Mouse (Mus musculus) intestine, postnatal 0 days (tissue): Measurements from ENCODE around the gene Prkar1b. TPM values are rescaled to one million over a fixed set of nuclear protein-coding genes. Genes with fewer than 3 reads are reported as not detected.

ENCODE experiments used
- ATAC-seq: fragments of 200-750 bp; cut with Nextera tagmentation; 2 replicates; pipeline ENCODE4 v1.8.0; 2017; ENCODE audit warnings: mild to moderate bottlenecking, moderate TSS enrichment, moderate library complexity
- H3K27ac ChIP-seq: fragments of 300-500 bp; sonication (generic); 2 replicates; pipeline ENCODE4 v1.5.1; 2014; ENCODE audit warnings: mild to moderate bottlenecking, low read depth, low read length, moderate library complexity
- H3K27me3 ChIP-seq: fragments of 300-500 bp; sonication (generic); replicated peaks from 2 replicates; pipeline ENCODE4 v1.6.1; 2014; ENCODE audit warnings: low read length, mixed read lengths; ENCODE audit not compliant: control insufficient read depth, insufficient read depth
- H3K36me3 ChIP-seq: fragments of 300-500 bp; sonication (generic); 2 replicates; pipeline ENCODE4 v1.6.1; 2014; ENCODE audit warnings: mild to moderate bottlenecking, moderate library complexity; ENCODE audit not compliant: control insufficient read depth, insufficient read depth
- H3K4me1 ChIP-seq: fragments of 300-500 bp; sonication (generic); replicated peaks from 2 replicates; pipeline ENCODE4 v1.6.1; 2014; ENCODE audit warnings: antibody characterized with exemption, low read length, mixed read lengths; ENCODE audit not compliant: control insufficient read depth, insufficient read depth
- H3K4me2 ChIP-seq: fragments of 300-500 bp; sonication (generic); replicated peaks from 2 replicates; pipeline ENCODE4 v1.6.1; 2014; ENCODE audit warnings: low read depth, mild to moderate bottlenecking, moderate library complexity
- H3K4me3 ChIP-seq: fragments of 300-500 bp; sonication (generic); 2 replicates; pipeline ENCODE4 v1.5.1; 2014; ENCODE audit warnings: low read depth, low read length
- H3K9ac ChIP-seq: fragments of 300-500 bp; sonication (generic); 2 replicates; pipeline ENCODE4 v1.6.1; 2014; ENCODE audit warnings: mild to moderate bottlenecking, low read depth, low read length
- H3K9me3 ChIP-seq: fragments of 300-500 bp; sonication (generic); 2 replicates; pipeline ENCODE4 v1.6.1; 2016; ENCODE audit warnings: mixed run types; ENCODE audit not compliant: control insufficient read depth
- CTCF ChIP-seq: sonication (generic); IDR thresholded peaks from 2 replicates; pipeline ENCODE4 v1.5.1; 2016; ENCODE audit warnings: low read depth, mild to moderate bottlenecking, control low read depth, antibody characterized with exemption, moderate library complexity
- WGBS: fragments of 180-500 bp; shearing (Covaris S2); extraction: QIAGEN DNeasy Blood & Tissue Kit; methylation state at CpG from one replicate; pipeline ENCODE4 v1.1.7; 2014; 5-methylcytosine and 5-hydroxymethylcytosine counted together
- polyA plus RNA-seq: library from polyadenylated mRNA; unstranded; fragments of >200 nt; fragmentation: Nextera tagmentation; extraction: Ambion mirVana; gene quantifications from 2 replicates; pipeline ENCODE4 v1.2.1, GENCODE M21; 2015

The Prkar1b gene
- polyA plus RNA-seq, 1 experiment from 2014 or later, result 10.0 TPM

GRCm38 (mm10) chr5:139167548-139167947 lies 17.7 kb upstream of the Prkar1b start:
- Histone ChIP-seq H3K4me1 (no peaks in the 10 kb centered on the region), H3K4me3 (no peak overlapping the region), H3K9me3 (no peaks in the 10 kb centered on the region), H3K27ac (no peak overlapping the region), H3K9ac (no peak overlapping the region), H3K4me2 (no peak overlapping the region), H3K36me3 (peaks cover 58% of the 10 kb centered on the region), H3K27me3 (no peaks in the 10 kb centered on the region)
- WGBS, result 64% methylated on average over 1 of the region's 1 CpGs
- no peak for TF ChIP-seq CTCF
- ATAC-seq, result no peak

GRCm38 (mm10) chr5:139166781-139167361 lies 17.1 kb upstream of the Prkar1b start:
- WGBS, result 82% methylated on average over 6 of the region's 6 CpGs
- Histone ChIP-seq H3K9ac (no peak overlapping the region), H3K4me3 (no peak overlapping the region), H3K36me3 (peaks cover 54% of the 10 kb centered on the region), H3K4me2 (no peak overlapping the region), H3K4me1 (no peaks in the 10 kb centered on the region), H3K27ac (no peak overlapping the region), H3K27me3 (no peaks in the 10 kb centered on the region), H3K9me3 (no peaks in the 10 kb centered on the region)
- ATAC-seq, result no peak
- no peak for TF ChIP-seq CTCF

DNA sequence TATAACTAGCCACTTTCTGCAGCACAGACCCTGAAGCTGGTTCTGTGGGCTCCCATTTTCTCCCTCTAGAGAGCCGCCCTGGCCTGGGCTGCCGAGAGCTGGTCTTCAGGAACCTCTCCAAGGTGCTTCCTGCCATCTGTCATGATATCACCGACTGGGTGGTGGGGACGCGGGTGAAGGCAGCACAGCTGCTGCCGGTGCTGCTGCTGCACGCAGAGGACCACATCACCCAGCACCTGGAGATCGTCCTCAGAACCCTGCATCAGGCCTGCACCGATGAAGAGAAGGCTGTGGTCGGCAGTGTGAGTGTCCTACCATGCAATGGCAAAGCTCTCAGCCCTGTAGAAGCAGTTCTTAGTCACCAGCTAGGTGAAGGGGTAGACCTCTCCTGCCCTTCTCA lies 11.8 kb upstream of the Prkar1b start:
- WGBS, result 78% methylated on average over 10 of the region's 10 CpGs
- TF ChIP-seq CTCF, result no peak

DNA sequence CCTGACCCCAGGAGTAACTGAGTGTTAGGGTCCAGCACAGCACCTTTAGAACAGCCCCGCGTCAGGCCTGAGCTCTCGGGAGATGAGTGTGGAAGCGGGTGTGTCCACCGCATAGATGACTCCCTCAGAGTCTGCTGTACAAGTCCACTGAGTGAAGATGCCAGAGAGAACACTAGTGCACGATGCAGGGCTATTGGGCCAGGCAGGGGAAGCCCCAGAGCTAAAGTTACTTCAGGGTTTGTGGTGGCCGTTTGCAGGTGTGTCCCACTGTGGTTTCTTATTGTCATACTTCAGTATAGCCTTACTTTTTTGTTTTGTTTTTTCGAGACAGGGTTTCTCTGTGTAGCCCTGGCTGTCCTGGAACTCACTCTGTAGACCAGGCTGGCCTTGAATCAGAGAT lies 11.1 kb upstream of the Prkar1b start:
- H3K4me3 ChIP-seq, result no peak overlapping the region
- H3K9me3 ChIP-seq, result no peaks in the 10 kb centered on the region
- no peaks in the 10 kb centered on the region for H3K4me1 ChIP-seq
- no peak for ATAC-seq
- peaks cover 38% of the 10 kb centered on the region for H3K36me3 ChIP-seq
- 82% methylated on average over 8 of the region's 8 CpGs for WGBS
- H3K9ac ChIP-seq, result no peak overlapping the region
- no peak overlapping the region for H3K27ac ChIP-seq
- no peak for TF ChIP-seq CTCF
- no peaks in the 10 kb centered on the region for H3K27me3 ChIP-seq
- H3K4me2 ChIP-seq, result no peak overlapping the region

More for the DNA sequence above, 11.8 kb upstream of the Prkar1b start:
- Histone ChIP-seq H3K4me1 (no peaks in the 10 kb centered on the region), H3K9me3 (no peaks in the 10 kb centered on the region), H3K27ac (no peak overlapping the region), H3K4me2 (no peak overlapping the region), H3K36me3 (peaks cover 44% of the 10 kb centered on the region), H3K27me3 (no peaks in the 10 kb centered on the region), H3K4me3 (no peak overlapping the region), H3K9ac (no peak overlapping the region)
- no peak for ATAC-seq

DNA sequence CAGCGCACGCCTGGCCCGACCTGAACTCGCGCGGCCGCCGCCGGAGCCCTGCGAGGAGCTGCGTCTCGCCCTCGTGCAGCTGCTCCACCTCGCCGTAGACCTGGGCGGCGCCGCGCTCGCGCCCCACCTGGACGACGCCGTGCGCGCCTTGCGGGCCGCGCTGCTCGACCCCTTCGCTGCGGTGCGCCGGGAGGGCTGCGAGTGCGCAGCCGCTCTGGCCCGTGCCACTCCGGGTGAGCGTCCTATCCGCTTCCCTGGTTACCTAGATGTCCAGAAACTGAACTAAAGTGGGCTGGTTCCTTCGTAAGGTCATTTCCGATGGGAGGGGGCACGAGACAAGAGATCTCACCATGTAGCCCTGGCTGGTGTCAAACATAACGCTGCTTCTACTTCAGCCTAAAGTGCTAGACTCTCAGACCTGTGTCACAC lies 816 bp upstream of the Prkar1b start:
- no peaks in the 10 kb centered on the region for H3K27me3 ChIP-seq
- no peaks in the 10 kb centered on the region; the same call in 1 of the 2 replicates for H3K4me1 ChIP-seq
- peak overlapping the region; percentile 68 for H3K9ac ChIP-seq
- H3K36me3 ChIP-seq, result peaks cover 38% of the 10 kb centered on the region
- no peaks in the 10 kb centered on the region for H3K9me3 ChIP-seq
- WGBS, result 0% methylated on average over 38 of the region's 45 CpGs
- peak overlapping the region; percentile 94 for H3K4me2 ChIP-seq
- TF ChIP-seq CTCF, result no peak
- H3K27ac ChIP-seq, result peak overlapping the region; percentile 21; the same call in 1 of the 2 replicates
- peak; percentile 29 for ATAC-seq
- H3K4me3 ChIP-seq, result peak overlapping the region; percentile 92

DNA sequence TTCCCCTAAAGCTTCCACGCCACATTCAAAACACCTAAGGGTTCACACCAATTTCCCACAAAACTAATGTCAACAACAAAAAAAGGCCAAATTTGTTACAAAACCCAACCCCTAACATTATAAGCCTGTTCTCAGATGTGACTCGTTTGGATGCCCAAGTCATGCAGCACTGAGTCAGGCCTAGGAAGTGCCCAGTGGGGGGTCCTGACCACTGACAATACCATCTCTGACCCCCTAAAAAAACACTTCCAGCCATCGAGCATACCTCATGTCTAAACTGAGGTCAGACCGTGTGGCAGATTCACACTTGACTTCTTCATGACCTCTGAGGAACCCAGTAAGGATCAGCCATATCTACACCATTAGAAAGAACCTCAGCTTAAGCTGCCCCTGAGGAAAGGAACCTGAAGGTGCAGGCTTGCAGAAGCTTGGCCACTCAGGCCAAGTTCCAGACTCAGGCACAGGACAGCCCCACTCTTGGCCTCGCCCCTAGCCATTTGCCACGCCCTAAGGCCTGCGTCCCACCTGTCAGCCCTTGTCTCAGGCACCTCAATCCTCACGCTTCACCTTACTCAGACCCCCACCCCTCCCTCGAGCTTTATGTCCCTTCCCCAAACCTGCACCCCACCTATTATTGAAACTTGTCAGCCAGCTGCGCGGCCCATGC lies 662 bp downstream of the Prkar1b start:
- Histone ChIP-seq H3K36me3 (peaks cover 25% of the 10 kb centered on the region), H3K9ac (peak overlapping the region; percentile 34; the same call in 1 of the 2 replicates), H3K4me1 (no peaks in the 10 kb centered on the region; the same call in 1 of the 2 replicates), H3K9me3 (no peaks in the 10 kb centered on the region), H3K27ac (no peak overlapping the region), H3K4me2 (peak overlapping the region; percentile 94), H3K27me3 (no peaks in the 10 kb centered on the region), H3K4me3 (peak overlapping the region; percentile 92)
- peak; percentile 70 for ATAC-seq
- TF ChIP-seq CTCF, result no peak
- WGBS, result 22% methylated on average over 11 of the region's 11 CpGs
